Mouse (Mus musculus): Measurements from ENCODE around the gene Pcyt1a. TPM values are rescaled to one million over a fixed set of nuclear protein-coding genes. Genes with fewer than 3 reads are reported as not detected.
"Not testable (repeated sequence)": the region's sequence is repeated elsewhere in the genome, so short reads cannot be mapped to it uniquely, and the experiment has no call there.

Pcyt1a gene
- polyA plus RNA-seq, 2 experiments from 2014 or later, result 6.0 to 6.9 TPM

GRCm38 (mm10) chr16:32434066-32434465 is 3.3 kb downstream of the Pcyt1a start:
- ATAC-seq, result peak; percentile 6

GRCm38 (mm10) chr16:32434691-32435090 is 4.0 kb downstream of the Pcyt1a start:
- no peak for ATAC-seq

GRCm38 (mm10) chr16:32436657-32437056 is 5.9 kb downstream of the Pcyt1a start:
- ATAC-seq, result no peak

- ATAC-seq, result no peak
These were observed 6.5 kb downstream of the Pcyt1a start for GRCm38 (mm10) chr16:32437266-32437665.

GRCm38 (mm10) chr16:32441432-32441831 is 10.7 kb downstream of the Pcyt1a start:
- no peak for ATAC-seq

- not testable (repeated sequence) for ATAC-seq
These were observed 13.9 kb downstream of the Pcyt1a start for GRCm38 (mm10) chr16:32444615-32445014.

GRCm38 (mm10) chr16:32445558-32445957 is 14.8 kb downstream of the Pcyt1a start:
- ATAC-seq, result no peak

GRCm38 (mm10) chr16:32446563-32447138 is 15.9 kb downstream of the Pcyt1a start:
- no peak for ATAC-seq

GRCm38 (mm10) chr16:32449665-32450064 is 18.9 kb downstream of the Pcyt1a start:
- no peak for ATAC-seq

GRCm38 (mm10) chr16:32450133-32450532 is 19.4 kb downstream of the Pcyt1a start:
- no peak for ATAC-seq

GRCm38 (mm10) chr16:32453102-32453501 is 22.4 kb downstream of the Pcyt1a start:
- no peak for ATAC-seq

GRCm38 (mm10) chr16:32454646-32455045 is 23.9 kb downstream of the Pcyt1a start:
- no peak for ATAC-seq

GRCm38 (mm10) chr16:32456086-32456485 is 25.4 kb downstream of the Pcyt1a start:
- ATAC-seq, result no peak

- ATAC-seq, result no peak
These were observed 26.0 kb downstream of the Pcyt1a start for GRCm38 (mm10) chr16:32456761-32457160.

GRCm38 (mm10) chr16:32457589-32458386 is 27.1 kb downstream of the Pcyt1a start:
- ATAC-seq, result no peak

- ATAC-seq, result no peak
These were observed 29.8 kb downstream of the Pcyt1a start for GRCm38 (mm10) chr16:32460518-32460917.

GRCm38 (mm10) chr16:32461713-32462112 is 31.0 kb downstream of the Pcyt1a start:
- no peak for ATAC-seq

- ATAC-seq, result no peak
These were observed 32.2 kb downstream of the Pcyt1a start for GRCm38 (mm10) chr16:32462950-32463349.

GRCm38 (mm10) chr16:32463426-32463825 is 32.7 kb downstream of the Pcyt1a start:
- no peak for ATAC-seq

- ATAC-seq, result no peak
These were observed 34.2 kb downstream of the Pcyt1a start for GRCm38 (mm10) chr16:32464908-32465307.

GRCm38 (mm10) chr16:32468488-32468887 is 37.8 kb downstream of the Pcyt1a start:
- ATAC-seq, result no peak

- ATAC-seq, result no peak
These were observed 38.8 kb downstream of the Pcyt1a start for GRCm38 (mm10) chr16:32469404-32470105.

- ATAC-seq, result no peak
These were observed 41.7 kb downstream of the Pcyt1a start for GRCm38 (mm10) chr16:32472276-32473015.
